Mouse (Mus musculus): ENCODE measurements around the gene Caln1.

Gene Caln1

GRCm38 (mm10) chr5:130393618-130394355 is 24.5 kb downstream of the Caln1 start:
- DNase-seq (ENCODE audit: low read depth, low spot score), result no peak

- no peak for DNase-seq (ENCODE audit: low read depth, low spot score)
Measured at GRCm38 (mm10) chr5:130394386-130394785, 25.1 kb downstream of the Caln1 start.

- no peak for DNase-seq (ENCODE audit: low read depth, low spot score)
Measured at GRCm38 (mm10) chr5:130395142-130395541, 25.9 kb downstream of the Caln1 start.

- DNase-seq (ENCODE audit: low read depth, low spot score), result no peak
Measured at GRCm38 (mm10) chr5:130400136-130400917, 31.1 kb downstream of the Caln1 start.

- DNase-seq (ENCODE audit: low read depth, low spot score), result no peak
Measured at GRCm38 (mm10) chr5:130405201-130405600, 35.9 kb downstream of the Caln1 start.

GRCm38 (mm10) chr5:130409706-130410105 is 40.5 kb downstream of the Caln1 start:
- DNase-seq (ENCODE audit: low read depth, low spot score), result no peak

- DNase-seq (ENCODE audit: low read depth, low spot score), result no peak
Measured at GRCm38 (mm10) chr5:130411516-130411915, 42.3 kb downstream of the Caln1 start.

- DNase-seq (ENCODE audit: low read depth, low spot score), result no peak
Measured at GRCm38 (mm10) chr5:130447438-130447837, 78.2 kb downstream of the Caln1 start.

GRCm38 (mm10) chr5:130448491-130448890 is 79.2 kb downstream of the Caln1 start:
- DNase-seq (ENCODE audit: low read depth, low spot score), result no peak

- no peak for DNase-seq (ENCODE audit: low read depth, low spot score)
Measured at GRCm38 (mm10) chr5:130448931-130449856, 79.9 kb downstream of the Caln1 start.

GRCm38 (mm10) chr5:130450031-130450541 is 80.8 kb downstream of the Caln1 start:
- no peak for DNase-seq (ENCODE audit: low read depth, low spot score)

- DNase-seq (ENCODE audit: low read depth, low spot score), result no peak
Measured at GRCm38 (mm10) chr5:130458076-130458475, 88.8 kb downstream of the Caln1 start.

- no peak for DNase-seq (ENCODE audit: low read depth, low spot score)
Measured at GRCm38 (mm10) chr5:130472209-130472608, 103.0 kb downstream of the Caln1 start.

- no peak for DNase-seq (ENCODE audit: low read depth, low spot score)
Measured at GRCm38 (mm10) chr5:130474876-130475275, 105.6 kb downstream of the Caln1 start.

GRCm38 (mm10) chr5:130476741-130477140 is 107.5 kb downstream of the Caln1 start:
- DNase-seq (ENCODE audit: low read depth, low spot score), result no peak

GRCm38 (mm10) chr5:130480290-130480689 is 111.0 kb downstream of the Caln1 start:
- no peak for DNase-seq (ENCODE audit: low read depth, low spot score)

GRCm38 (mm10) chr5:130491471-130491870 is 122.2 kb downstream of the Caln1 start:
- no peak for DNase-seq (ENCODE audit: low read depth, low spot score)

- DNase-seq (ENCODE audit: low read depth, low spot score), result no peak
Measured at GRCm38 (mm10) chr5:130492305-130492704, 123.0 kb downstream of the Caln1 start.

GRCm38 (mm10) chr5:130502541-130502940 is 133.3 kb downstream of the Caln1 start:
- DNase-seq (ENCODE audit: low read depth, low spot score), result no peak

- DNase-seq (ENCODE audit: low read depth, low spot score), result no peak
Measured at GRCm38 (mm10) chr5:130504891-130505290, 135.6 kb downstream of the Caln1 start.

- DNase-seq (ENCODE audit: low read depth, low spot score), result no peak
Measured at GRCm38 (mm10) chr5:130510516-130510915, 141.3 kb downstream of the Caln1 start.

- DNase-seq (ENCODE audit: low read depth, low spot score), result no peak
Measured at GRCm38 (mm10) chr5:130515395-130515794, 146.1 kb downstream of the Caln1 start.
